Mouse (Mus musculus) cerebellum, adult 11 months (tissue): ENCODE measurements at regions not wholly inside any gene's neighbourhood (a gene's known extent, or its start where the extent isn't known, plus 50 kb on each side); places are given as distances from the start of the nearest gene placed in this dataset.
A peak's percentile ranks its signal among the peaks of the same experiment; 100 is the strongest.

Experiments used
- DNase-seq: peaks from one replicate; pipeline ENCODE4 v3.0.0; 2022

DNA sequence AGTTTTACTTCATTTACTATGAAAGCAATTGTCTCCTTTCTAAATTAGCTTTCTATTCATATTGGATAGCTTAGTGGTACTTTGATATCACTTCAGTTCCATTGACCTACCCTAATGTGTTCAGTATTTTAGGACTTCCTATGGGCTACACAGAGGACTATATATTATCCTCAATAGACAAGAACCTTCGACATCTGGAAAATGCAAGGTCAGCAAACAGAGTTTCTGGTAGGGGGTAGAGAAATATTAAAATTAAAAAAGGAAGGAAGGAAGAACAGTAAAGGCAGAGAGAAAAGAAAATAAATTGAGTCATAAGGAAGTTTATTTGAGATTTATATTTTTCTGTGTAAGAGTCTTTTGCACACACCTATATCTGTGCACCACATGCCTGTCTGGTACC, 107.4 kb upstream of the Insig1 start:
- DNase-seq: no peak

DNA sequence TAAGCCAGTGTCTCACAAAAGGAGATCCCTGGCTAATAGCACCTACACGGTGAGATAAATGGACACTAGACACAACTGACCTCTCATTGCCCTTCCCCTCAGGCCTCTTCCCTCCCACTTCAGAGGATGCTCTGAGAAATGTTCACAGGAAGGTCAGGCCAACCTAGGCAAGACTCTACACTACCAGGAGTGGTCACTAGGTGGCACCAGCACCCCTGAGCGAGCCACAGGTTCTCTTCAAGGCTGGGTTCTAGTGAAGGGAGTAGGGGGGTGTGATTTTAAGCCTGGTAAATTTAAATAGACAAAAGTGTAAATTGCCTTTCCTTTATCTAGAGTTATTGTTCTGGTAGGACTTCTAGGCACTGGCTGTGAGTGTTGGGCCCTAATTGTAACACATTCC, 76.0 kb upstream of the Insig1 start:
- peak; percentile 67 for DNase-seq

DNA sequence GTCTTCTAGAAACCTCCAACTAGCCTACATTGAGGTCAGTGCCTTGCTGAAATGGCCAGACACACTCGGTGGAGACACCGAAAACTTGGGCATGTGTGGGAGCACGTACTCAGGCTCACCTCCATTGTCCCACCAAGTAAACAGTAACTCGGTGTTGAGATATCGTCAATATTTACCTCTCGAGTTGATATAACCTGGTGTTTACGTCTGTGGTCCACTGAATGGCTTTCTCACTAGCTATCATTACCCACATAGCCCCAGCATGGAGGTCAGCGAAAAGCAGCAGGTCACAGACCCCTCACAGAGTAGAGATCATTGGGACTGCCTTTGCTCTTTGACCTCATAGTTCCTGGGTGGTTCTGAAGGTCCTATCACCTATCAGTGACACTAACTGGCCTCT, 73.4 kb upstream of the Insig1 start:
- DNase-seq: no peak

DNA sequence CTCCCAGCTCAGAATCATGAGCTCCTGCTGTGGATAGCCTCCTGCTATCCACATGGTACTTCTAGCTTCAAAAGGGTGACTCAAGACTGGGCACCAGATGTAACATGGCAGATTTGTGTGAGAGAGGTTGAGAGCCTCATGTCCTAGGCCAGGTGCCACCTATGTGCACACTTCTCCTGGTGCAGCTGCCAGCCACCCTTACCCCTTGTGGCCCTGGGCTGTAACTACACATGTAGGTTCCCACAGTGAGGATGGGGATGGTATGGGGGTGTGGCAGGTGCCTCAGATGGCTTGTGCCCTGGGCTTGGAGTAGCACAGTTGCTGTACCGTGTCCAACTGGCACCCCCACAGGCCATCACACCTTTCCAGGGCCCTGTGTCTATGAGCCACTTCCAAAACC, 68.2 kb upstream of the Insig1 start:
- no peak for DNase-seq

DNA sequence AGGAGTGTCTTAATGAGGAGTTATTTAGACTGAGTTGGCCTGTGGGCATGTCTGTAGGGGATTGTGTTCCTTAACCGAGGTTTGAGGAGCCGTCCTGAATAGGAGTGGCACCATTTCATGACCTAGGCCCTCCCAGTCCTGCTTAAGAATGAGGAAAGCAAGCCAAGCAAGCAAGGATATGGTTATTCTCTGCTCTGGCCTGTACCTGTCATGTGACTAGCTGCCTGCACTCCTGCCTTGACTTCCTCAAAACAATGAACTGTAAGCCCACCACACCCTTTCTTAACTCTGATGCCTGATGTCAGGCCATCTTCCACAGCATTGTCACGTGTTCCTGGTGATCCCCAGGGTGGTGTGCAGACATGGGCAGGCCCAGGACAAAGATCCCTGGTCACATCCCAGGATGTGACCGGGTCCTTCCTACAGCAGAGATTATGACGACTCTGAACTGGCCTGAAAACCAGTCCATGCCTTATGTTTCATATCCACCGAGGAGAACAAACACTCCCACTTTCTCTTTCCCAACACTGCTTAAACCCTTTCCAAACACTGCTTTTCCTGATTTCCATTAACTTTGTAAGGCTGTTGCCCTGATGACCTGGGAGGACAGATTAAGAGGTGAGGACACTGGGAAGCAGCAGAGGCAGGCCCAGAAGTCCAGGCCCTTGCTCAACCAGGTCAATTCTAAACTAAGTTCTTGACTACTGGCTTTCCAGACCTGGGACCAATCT, 67.2 kb upstream of the Insig1 start:
- no peak for DNase-seq

DNA sequence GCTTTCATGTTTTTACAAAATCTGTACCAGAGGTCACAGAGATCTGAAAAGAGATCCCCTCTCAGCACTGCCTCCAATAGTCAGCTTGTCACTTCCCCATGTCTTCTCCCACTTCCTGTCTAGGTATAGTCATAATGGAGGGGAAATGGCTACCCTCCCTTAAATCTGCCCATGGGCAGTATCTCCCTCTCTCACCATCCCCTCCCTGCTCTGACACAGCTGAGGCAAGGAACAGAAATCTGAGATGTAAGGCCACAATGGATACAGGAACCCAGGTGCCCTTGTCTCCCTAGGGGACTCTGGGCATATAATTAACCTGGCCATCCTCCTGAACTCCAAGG, 66.7 kb upstream of the Insig1 start:
- DNase-seq: no peak

DNA sequence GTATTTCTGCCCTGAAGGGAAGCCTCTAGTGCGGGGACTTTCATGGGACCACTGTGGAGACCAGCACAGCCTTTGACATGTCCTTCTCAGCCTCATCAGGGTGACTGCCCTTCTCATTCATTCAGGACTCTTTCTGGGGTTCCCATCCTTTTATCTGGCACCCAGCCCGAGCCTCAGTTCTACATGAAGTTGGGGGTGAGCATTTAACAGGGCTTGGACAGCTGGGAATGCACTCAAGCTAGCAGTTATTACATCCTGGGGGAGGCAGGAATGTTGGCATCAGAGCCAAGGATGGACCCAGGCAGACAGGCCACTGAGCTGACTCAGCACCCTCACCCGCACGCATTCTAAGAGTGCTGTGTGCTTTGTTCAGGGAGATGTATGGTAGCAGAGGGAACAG, 61.8 kb upstream of the Insig1 start:
- DNase-seq: no peak

DNA sequence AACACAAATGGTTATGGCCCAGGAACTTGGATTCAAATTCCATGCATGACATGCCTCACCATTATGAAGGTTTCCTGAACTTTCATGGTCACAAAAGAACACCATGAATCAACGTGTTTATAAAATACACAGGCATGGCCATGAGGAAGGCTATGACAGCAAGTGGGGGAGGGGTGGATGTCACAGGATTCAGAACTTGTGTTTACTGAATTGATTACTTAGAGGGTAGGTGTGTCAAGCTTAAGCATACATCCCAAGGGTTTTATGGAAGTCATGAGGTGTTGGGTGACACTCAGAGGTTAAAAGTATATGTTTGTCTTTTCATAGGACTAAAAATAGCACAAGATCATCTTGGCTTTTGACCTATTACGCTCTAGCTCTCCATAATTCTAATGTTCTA, 61.3 kb upstream of the Insig1 start:
- DNase-seq: no peak

DNA sequence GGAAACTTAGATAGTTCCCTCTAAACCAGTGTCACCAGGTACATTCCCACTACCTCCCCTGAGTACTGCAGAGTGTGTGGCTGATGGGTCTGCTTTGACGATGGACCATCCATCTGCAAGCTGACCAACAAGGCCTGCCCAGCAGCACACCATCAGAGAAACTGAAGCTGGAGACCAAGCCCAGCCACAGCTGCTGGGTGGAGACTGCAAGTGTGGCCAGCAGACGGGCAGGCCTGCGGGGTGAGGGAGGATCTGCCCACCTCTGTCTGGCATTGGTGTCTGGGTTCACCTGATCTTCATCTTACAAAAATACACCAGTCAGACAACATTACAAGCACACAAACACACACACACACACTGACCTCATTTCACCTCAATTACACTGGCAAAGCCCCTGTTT, 60.6 kb upstream of the Insig1 start:
- no peak for DNase-seq

DNA sequence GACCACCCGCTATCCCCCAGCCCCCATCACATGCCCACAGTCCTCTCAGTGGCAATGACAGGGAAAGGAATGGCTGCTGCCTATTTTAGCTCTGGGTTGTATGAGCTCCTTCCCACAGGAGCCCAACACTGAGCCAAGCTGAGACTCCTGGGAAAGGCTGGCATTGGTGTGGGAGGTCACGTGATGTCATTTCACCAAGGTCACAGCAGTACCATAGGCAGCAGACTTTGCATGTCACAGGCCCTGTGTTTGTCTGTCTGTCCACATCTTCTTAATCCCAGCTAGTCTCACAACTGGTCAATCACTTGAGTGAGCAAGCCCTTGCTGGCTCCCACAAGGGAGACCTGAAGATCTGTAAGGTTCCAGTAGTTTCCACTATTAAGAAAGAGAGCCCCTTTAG, 58.7 kb upstream of the Insig1 start:
- DNase-seq: no peak

DNA sequence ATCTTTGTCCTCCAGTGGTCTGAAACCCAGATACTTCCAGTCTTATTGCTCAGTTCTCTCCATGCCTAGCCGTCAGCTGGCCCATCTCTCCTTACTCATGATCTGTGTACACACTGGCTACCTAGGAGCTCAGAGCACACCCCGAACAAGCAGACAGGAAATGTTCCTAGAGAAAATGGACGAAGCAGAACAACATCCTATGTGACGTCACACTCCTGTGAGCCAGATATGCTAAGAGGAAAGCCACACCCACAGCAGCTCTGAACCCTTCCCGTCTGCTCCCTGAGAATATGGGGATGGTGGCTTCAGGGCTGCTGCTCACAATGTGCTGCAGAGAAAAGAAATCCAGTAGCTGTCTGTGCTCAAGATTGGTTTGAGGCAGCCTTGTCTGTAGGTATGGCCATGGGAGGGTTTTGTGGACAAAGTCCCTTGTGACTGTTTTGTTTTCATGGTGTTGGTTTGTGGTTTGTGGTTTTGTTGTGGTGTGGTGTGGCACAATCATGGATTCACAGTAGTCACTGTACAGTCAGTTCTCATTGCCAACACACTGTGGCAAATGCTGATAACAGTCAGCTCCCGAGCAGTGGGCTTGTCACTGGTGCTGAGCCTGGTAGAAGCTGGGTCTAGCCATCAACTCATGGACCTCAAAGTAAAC, 57.4 kb upstream of the Insig1 start:
- DNase-seq: no peak

DNA sequence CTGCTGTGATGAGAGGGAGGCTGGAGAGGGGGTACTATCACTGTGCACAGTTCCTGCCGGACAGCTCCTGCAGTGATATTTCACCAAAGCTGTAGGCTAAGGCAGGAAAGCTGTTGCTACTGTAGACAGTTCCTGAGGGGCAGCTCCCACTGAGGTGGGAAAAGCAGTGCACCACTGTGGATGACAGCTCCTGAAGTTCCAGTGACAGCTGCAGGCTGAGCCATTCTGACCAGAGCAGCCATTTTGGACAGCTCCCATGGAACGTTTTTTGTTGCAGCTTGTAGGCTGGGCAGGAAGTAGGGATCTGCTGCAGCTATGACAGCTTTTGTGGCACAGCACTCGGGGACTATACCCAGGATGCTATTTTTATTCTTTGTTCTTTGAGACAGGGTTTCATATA, 51.3 kb upstream of the Insig1 start:
- DNase-seq: no peak
